In genomic region chr15:7056851-7057250, GRCm38 (mm10) we compare ENCODE assay signal across 12 mouse cellular contexts.
"Had no signal": no experiment of that assay in that cellular context is flagged by ENCODE, and none has a peak within 500 bp of the region (broad histone marks: within the 10 kb centered on the region; RNA-seq: fewer than 3 reads in every experiment).

No protein-coding gene starts in this region.

- DNase-seq: kidney, postnatal 25 days; layer of hippocampus, adult 9-11 months; left cerebral cortex, postnatal 4 days; lung, adult 18-20 months; right cerebral cortex, adult 18-20 months; right cerebral cortex, postnatal 25 days; thymus, adult 18-20 months; thymus, postnatal 14 days had no signal

- H3K4me1 ChIP-seq: midbrain, embryonic 13.5 days; neural tube, embryonic 15.5 days had no signal

- H3K4me3 ChIP-seq: limb, embryonic 13.5 days; midbrain, embryonic 13.5 days; neural tube, embryonic 15.5 days had no signal

- ATAC-seq: midbrain, embryonic 13.5 days had no signal

- H3K9ac ChIP-seq: limb, embryonic 13.5 days; liver, embryonic 14.5 days; midbrain, embryonic 13.5 days; neural tube, embryonic 15.5 days had no signal

- H3K27ac ChIP-seq: limb, embryonic 13.5 days; liver, embryonic 14.5 days; midbrain, embryonic 13.5 days; neural tube, embryonic 15.5 days had no signal

- H3K9me3 ChIP-seq: limb, embryonic 13.5 days; midbrain, embryonic 13.5 days; neural tube, embryonic 15.5 days had no signal

- H3K36me3 ChIP-seq: limb, embryonic 13.5 days; midbrain, embryonic 13.5 days; neural tube, embryonic 15.5 days had no signal

- H3K27me3 ChIP-seq: limb, embryonic 13.5 days; midbrain, embryonic 13.5 days; neural tube, embryonic 15.5 days had no signal
